Mouse (Mus musculus) megakaryocyte, embryonic 14.5 days (primary cell): ENCODE measurements around the gene Ube2o.

Source experiments
- FLI1 ChIP-seq: IDR thresholded peaks from 2 replicates; pipeline ENCODE4 v1.6.1; 2012; ENCODE audit warnings: low read length, inconsistent platforms, mixed read lengths
- GATA1 ChIP-seq: IDR thresholded peaks from 3 replicates; pipeline ENCODE4 v1.6.1; 2012; ENCODE audit warnings: mixed read lengths, low read length, inconsistent platforms, borderline replicate concordance

DNA sequence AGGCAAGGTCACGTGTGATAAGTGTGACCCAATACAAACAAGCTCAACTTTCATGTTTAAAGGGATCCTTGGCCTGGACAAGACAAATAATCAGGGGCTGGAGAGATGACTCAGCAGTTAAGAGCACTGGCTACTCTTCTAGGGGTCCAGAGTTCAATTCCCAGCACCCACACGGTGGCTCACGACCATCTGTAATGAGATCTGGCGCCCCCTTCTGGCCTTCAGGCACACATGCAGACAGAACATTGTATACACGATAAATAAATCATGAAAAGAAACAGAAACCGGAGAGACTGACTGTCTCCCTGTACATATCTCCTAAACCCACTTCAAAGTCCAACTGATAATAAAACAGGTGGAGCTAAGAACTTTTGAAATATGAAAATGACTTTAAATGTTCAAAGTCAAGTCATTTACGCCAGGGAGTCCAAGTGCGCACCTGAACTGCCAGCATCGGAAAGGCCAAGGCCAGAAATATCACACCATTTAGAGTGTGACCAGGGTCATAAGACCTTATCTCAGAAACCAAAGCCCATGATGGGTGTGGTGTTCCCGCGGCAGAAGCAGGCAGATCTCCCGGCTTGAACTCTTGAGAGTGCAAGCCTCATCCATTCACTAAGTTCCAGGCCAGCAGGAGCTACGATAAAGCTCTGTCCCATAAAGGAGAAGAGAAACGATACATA lies 92.4 kb downstream of the Ube2o start:
- no peak for TF ChIP-seq GATA1
- TF ChIP-seq FLI1 = no peak
